ENCODE assay signal across 10 mouse cellular contexts in genomic region chr15:84800132-84800531, GRCm38 (mm10). TPM values are rescaled to one million over a fixed set of nuclear protein-coding genes. Genes with fewer than 3 reads are reported as not detected.
DNase-seq lines count a peak whose midpoint lies in the region; ATAC-seq lines count a peak whose summit lies in the region.
"Had no signal": no experiment of that assay in that cellular context is flagged by ENCODE, and none has a peak within 500 bp of the region (broad histone marks: within the 10 kb centered on the region; RNA-seq: fewer than 3 reads in every experiment).

No protein-coding gene starts in this region.

- H3K4me3 ChIP-seq in hindbrain, embryonic 15.5 days, result no peak overlapping the region
- H3K4me3 ChIP-seq in hindbrain, embryonic 12.5 days, result no peak overlapping the region
- no peak overlapping the region for H3K4me3 ChIP-seq in neural tube, embryonic 13.5 days
- H3K4me3 ChIP-seq: limb, embryonic 12.5 days had no signal

- H3K27me3 ChIP-seq in hindbrain, embryonic 15.5 days, result no peaks in the 10 kb centered on the region
- no peaks in the 10 kb centered on the region for H3K27me3 ChIP-seq in hindbrain, embryonic 12.5 days
- no peaks in the 10 kb centered on the region for H3K27me3 ChIP-seq in neural tube, embryonic 13.5 days
- H3K27me3 ChIP-seq: limb, embryonic 12.5 days had no signal

- ATAC-seq in hindbrain, embryonic 15.5 days (ENCODE audit: low FRiP score, low read depth), result peak; percentile 45; the same call in 1 of the 2 replicates
- no peak for ATAC-seq in hindbrain, embryonic 12.5 days (ENCODE audit: low FRiP score)
- 0 out of 2 replicates have a peak, but pooled peaks have one; percentile 25 for ATAC-seq in neural tube, embryonic 13.5 days (ENCODE audit: low read depth)
- no peak for ATAC-seq in monocyte, adult 5-6 weeks (replicated peaks; ENCODE audit: insufficient number of reproducible peaks, low FRiP score, low TSS enrichment, poor library complexity, severe bottlenecking)

- H3K9ac ChIP-seq in hindbrain, embryonic 15.5 days, result no peak overlapping the region
- no peak overlapping the region for H3K9ac ChIP-seq in hindbrain, embryonic 12.5 days
- H3K9ac ChIP-seq in neural tube, embryonic 13.5 days, result no peak overlapping the region
- H3K9ac ChIP-seq: limb, embryonic 12.5 days had no signal

- WGBS in hindbrain, embryonic 15.5 days, result 82% methylated on average over 5 of the region's 5 CpGs
- 89% methylated on average over 5 of the region's 5 CpGs for WGBS in hindbrain, embryonic 12.5 days
- WGBS in neural tube, embryonic 13.5 days, result 86% methylated on average over 5 of the region's 5 CpGs

- H3K27ac ChIP-seq in hindbrain, embryonic 15.5 days (replicated peaks), result no peak overlapping the region
- no peak overlapping the region for H3K27ac ChIP-seq in hindbrain, embryonic 12.5 days
- no peak overlapping the region for H3K27ac ChIP-seq in neural tube, embryonic 13.5 days (replicated peaks)
- H3K27ac ChIP-seq: limb, embryonic 12.5 days had no signal

- DNase-seq in neural tube, embryonic 10.5 days (ENCODE audit: extremely low spot score, low spot score), result no peak
- peak; percentile 58 to 63 for DNase-seq in cerebellum, adult 18-20 months
- DNase-seq in right cerebral cortex, postnatal 4 days, result peak; percentile 66
- DNase-seq in urinary bladder, postnatal 14 days (ENCODE audit: low spot score), result no peak
- DNase-seq: gastrocnemius, postnatal 36 days had no signal

- H3K36me3 ChIP-seq in hindbrain, embryonic 15.5 days, result peaks cover 27% of the 10 kb centered on the region; the same call in 1 of the 2 replicates
- peaks cover 88% of the 10 kb centered on the region for H3K36me3 ChIP-seq in hindbrain, embryonic 12.5 days
- H3K36me3 ChIP-seq in neural tube, embryonic 13.5 days, result peaks cover 91% of the 10 kb centered on the region

- H3K9me3 ChIP-seq in hindbrain, embryonic 15.5 days, result no peaks in the 10 kb centered on the region
- no peaks in the 10 kb centered on the region for H3K9me3 ChIP-seq in hindbrain, embryonic 12.5 days (replicated peaks)
- H3K9me3 ChIP-seq in neural tube, embryonic 13.5 days, result no peaks in the 10 kb centered on the region

- no peaks in the 10 kb centered on the region for H3K4me1 ChIP-seq in hindbrain, embryonic 15.5 days (replicated peaks)
- no peaks in the 10 kb centered on the region for H3K4me1 ChIP-seq in hindbrain, embryonic 12.5 days
- no peaks in the 10 kb centered on the region for H3K4me1 ChIP-seq in neural tube, embryonic 13.5 days (replicated peaks)
- H3K4me1 ChIP-seq: limb, embryonic 12.5 days had no signal

- H3K4me2 ChIP-seq in hindbrain, embryonic 15.5 days, result no peak overlapping the region
- H3K4me2 ChIP-seq in hindbrain, embryonic 12.5 days (replicated peaks), result no peak overlapping the region
- H3K4me2 ChIP-seq in neural tube, embryonic 13.5 days, result no peak overlapping the region
- H3K4me2 ChIP-seq: limb, embryonic 12.5 days had no signal

RNA-seq across cellular contexts. Expression of gene Phf21b, which starts 55.7 kb away (rescaled TPM):
- 4.0 and 4.4 TPM in 2 replicates for polyA plus RNA-seq in hindbrain, embryonic 15.5 days (2015; fragmentation: Nextera tagmentation; extraction: Ambion mirVana)
- 16.5 and 18.0 TPM in 2 replicates for polyA plus RNA-seq in hindbrain, embryonic 12.5 days (2016; fragmentation: Nextera tagmentation; extraction: Ambion mirVana)
- polyA plus RNA-seq in neural tube, embryonic 13.5 days (2015; fragmentation: Nextera tagmentation; extraction: Ambion mirVana), result 11.5 and 12.6 TPM in 2 replicates
- total RNA-seq in monocyte, adult 5-6 weeks (2017), result 1.4 to 3.7 TPM (median 2.9 TPM) in 3 replicates

Comparison
In these comparisons a context has a peak if more than half of its experiments do, and no peak if none do; other contexts are left out.
1. ATAC-seq: peak in hindbrain, embryonic 15.5 days (single experiment) and neural tube, embryonic 13.5 days (single experiment); none in hindbrain, embryonic 12.5 days (single experiment) and monocyte, adult 5-6 weeks (single experiment).
2. DNase-seq: peak in cerebellum, adult 18-20 months (2 of 2) and right cerebral cortex, postnatal 4 days (single experiment); none in neural tube, embryonic 10.5 days (single experiment) and urinary bladder, postnatal 14 days (single experiment).